Mouse (Mus musculus) thymus, adult 2 months (tissue): ENCODE results near the gene Tubgcp2. TPM values are rescaled to one million over a fixed set of nuclear protein-coding genes. Genes with fewer than 3 reads are reported as not detected.

Experiments
- DNase-seq: peaks from one replicate; pipeline ENCODE4 v3.0.0; 2021
- H3K27ac ChIP-seq: fragments of 200-500 bp; 2 replicates; pipeline ENCODE4 v1.5.1; 2012; ENCODE audit warnings: low read length, control low read depth; ENCODE audit not compliant: control insufficient read depth, insufficient read depth
- H3K27me3 ChIP-seq: fragments of 200-500 bp; 2 replicates; pipeline ENCODE4 v1.6.1; 2012; ENCODE audit warnings: mild to moderate bottlenecking, low read length, moderate library complexity, mixed read lengths; ENCODE audit not compliant: control insufficient read depth, insufficient read depth
- H3K36me3 ChIP-seq: fragments of 200-500 bp; 2 replicates; pipeline ENCODE4 v1.6.1; 2012; ENCODE audit warnings: mild to moderate bottlenecking, low read length, moderate library complexity; ENCODE audit not compliant: control insufficient read depth, insufficient read depth
- H3K4me1 ChIP-seq: fragments of 200-500 bp; replicated peaks from 2 replicates; pipeline ENCODE4 v1.6.1; 2012; ENCODE audit warnings: low read length; ENCODE audit not compliant: control insufficient read depth, insufficient read depth
- H3K4me3 ChIP-seq: fragments of 200-500 bp; 2 replicates; pipeline ENCODE4 v1.5.1; 2012; ENCODE audit warnings: mild to moderate bottlenecking, low read length, control low read depth, moderate library complexity; ENCODE audit not compliant: control insufficient read depth, insufficient read depth
- CTCF ChIP-seq: fragments of 200-500 bp; IDR thresholded peaks from 2 replicates; pipeline ENCODE4 v1.5.1; 2012; ENCODE audit warnings: mild to moderate bottlenecking, control low read depth, low read length, moderate library complexity, borderline replicate concordance; ENCODE audit not compliant: control insufficient read depth, poor library complexity, insufficient read depth; ENCODE audit errors: extremely low read depth
- POLR2A ChIP-seq: fragments of 200-500 bp; IDR thresholded peaks from 2 replicates; pipeline ENCODE4 v1.6.1; 2012; ENCODE audit warnings: mild to moderate bottlenecking, low read length, control low read depth, moderate library complexity; ENCODE audit not compliant: control insufficient read depth, poor library complexity, insufficient read depth; ENCODE audit errors: extremely low read depth
- WGBS: fragments of 180-500 bp; shearing (Covaris S2); methylation state at CpG from one replicate; pipeline ENCODE4 v1.1.7; 2018; 5-methylcytosine and 5-hydroxymethylcytosine counted together
- polyA plus RNA-seq: library from polyadenylated mRNA; depleted of rRNA; stranded (reverse); fragments of >200 nt; gene quantifications from 2 replicates; pipeline ENCODE4 v1.2.3, GENCODE M21; 2012

Gene Tubgcp2
- polyA plus RNA-seq, 1 experiment, result 39.7 TPM

GRCm38 (mm10) chr7:140060936-140061831, 24.7 kb upstream of the Tubgcp2 start:
- Histone ChIP-seq H3K4me1 (0 out of 2 replicates have a peak, but pooled peaks cover 5% of the 10 kb centered on the region), H3K4me3 (no peak overlapping the region), H3K27ac (no peak overlapping the region), H3K27me3 (peaks cover 28% of the 10 kb centered on the region; the same call in 1 of the 2 replicates), H3K36me3 (no peaks in the 10 kb centered on the region)
- TF ChIP-seq CTCF (no peak), POLR2A (no peak)
- no peak for DNase-seq
- 5% methylated on average over 47 of the region's 47 CpGs for WGBS

GRCm38 (mm10) chr7:140059601-140060000, 23.1 kb upstream of the Tubgcp2 start:
- no peak for TF ChIP-seq CTCF
- no peak for TF ChIP-seq POLR2A
- peaks cover 31% of the 10 kb centered on the region for H3K27me3 ChIP-seq
- 76% methylated on average over 4 of the region's 4 CpGs for WGBS

DNA sequence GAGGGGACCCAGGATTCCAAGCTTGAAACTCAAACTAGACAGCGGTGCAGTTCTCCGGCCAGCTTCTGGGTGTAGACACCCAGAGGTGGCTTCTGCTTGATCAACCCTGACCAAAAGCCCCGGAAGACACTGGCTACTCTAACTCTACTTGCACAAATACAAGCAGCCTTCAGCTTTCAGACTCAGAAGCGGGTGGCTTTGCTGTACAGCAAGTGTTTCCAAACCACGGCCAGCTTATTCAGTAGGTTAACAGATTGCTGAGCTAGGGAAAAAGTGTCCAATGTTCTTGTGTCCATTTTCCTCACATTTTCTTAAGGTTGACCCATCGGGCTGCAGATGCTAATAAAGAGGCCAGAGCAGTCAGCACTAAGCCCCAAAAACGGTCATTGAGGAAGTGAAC, 22.1 kb upstream of the Tubgcp2 start:
- Histone ChIP-seq H3K4me3 (no peak overlapping the region), H3K4me1 (0 out of 2 replicates have a peak, but pooled peaks cover 5% of the 10 kb centered on the region), H3K27me3 (peaks cover 31% of the 10 kb centered on the region), H3K36me3 (no peaks in the 10 kb centered on the region), H3K27ac (no peak overlapping the region)
- DNase-seq, result no peak
- TF ChIP-seq CTCF (no peak), POLR2A (no peak)
- 41% methylated on average over 7 of the region's 7 CpGs for WGBS

More at GRCm38 (mm10) chr7:140059601-140060000, 23.1 kb upstream of the Tubgcp2 start:
- 0 out of 2 replicates have a peak, but pooled peaks cover 5% of the 10 kb centered on the region for H3K4me1 ChIP-seq
- no peak overlapping the region for H3K27ac ChIP-seq
- no peaks in the 10 kb centered on the region for H3K36me3 ChIP-seq
- no peak overlapping the region for H3K4me3 ChIP-seq
- no peak for DNase-seq

DNA sequence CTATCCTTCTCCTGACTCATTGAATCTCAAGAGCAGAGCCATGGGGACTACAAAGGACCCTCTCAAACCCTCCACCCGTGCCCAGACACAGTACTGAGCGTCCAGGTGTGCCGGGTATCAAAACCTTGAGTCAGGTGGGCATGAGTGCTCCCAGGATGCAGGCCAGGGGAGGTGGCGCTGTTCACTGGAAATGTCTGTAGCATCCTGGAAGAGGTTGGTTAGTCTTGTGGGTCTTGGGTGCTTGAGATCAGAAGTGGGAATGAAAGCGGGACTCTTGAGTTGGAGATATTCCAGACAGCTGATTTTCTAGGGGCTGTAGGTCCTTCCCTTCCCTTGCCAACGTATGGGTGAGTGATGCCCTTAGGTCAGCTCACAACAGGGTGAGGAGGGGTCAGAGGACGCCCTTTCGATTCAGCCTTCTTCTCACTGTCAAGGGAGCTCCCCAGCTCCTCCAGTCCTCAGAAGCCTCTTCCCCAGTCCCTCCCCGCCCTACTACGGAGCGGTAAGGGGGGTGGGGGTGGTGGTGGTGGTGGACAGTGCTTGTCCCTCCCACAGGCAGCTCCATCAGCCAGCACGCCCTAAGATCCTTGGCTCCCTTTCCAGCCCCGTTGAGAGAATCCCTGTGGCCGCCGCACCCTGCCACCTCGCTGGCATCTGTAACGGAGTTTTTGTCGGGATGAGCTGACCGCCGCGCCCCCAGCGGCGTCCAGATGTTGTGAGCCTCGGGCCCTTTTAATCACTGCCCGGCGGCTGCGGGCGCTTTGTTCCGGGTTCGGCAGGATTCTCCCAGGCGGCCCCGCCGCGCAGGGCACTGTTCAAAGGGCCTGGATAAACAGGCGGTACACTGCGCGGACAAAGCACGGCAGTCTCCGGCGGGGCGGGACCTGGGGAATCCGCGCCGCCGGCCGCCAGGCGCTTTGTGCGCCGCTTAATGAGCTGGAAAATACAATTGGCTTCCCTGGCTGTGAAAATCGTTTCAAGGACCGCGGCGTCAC, 21.2 kb upstream of the Tubgcp2 start:
- DNase-seq, result no peak
- Histone ChIP-seq H3K4me3 (no peak overlapping the region), H3K27ac (no peak overlapping the region), H3K27me3 (peaks cover 31% of the 10 kb centered on the region), H3K36me3 (no peaks in the 10 kb centered on the region), H3K4me1 (0 out of 2 replicates have a peak, but pooled peaks cover 5% of the 10 kb centered on the region)
- TF ChIP-seq CTCF (no peak), POLR2A (no peak)
- 9% methylated on average over 53 of the region's 53 CpGs for WGBS

DNA sequence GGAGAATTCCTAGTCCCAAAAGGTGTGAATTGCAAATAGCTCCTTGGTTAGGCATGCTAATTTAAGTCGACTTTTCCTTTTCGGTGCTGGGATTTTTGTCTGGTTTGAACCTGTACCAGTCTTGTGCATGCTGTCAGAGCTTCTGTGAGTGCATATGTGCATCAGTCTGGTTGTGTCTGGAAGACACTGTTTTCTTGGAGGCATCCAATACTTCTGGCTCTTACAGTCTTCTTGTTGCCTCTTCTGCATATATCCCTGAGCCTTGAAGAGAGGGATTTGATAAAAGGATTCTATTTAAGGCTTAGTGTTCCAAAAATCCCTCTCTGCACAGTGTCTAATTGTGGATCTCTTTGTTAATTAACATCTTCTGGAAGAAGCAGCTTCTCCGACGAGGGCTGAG, 17.7 kb upstream of the Tubgcp2 start:
- peaks cover 18% of the 10 kb centered on the region for H3K27me3 ChIP-seq
- TF ChIP-seq POLR2A, result no peak
- no peak for TF ChIP-seq CTCF
- H3K36me3 ChIP-seq, result no peaks in the 10 kb centered on the region
- H3K27ac ChIP-seq, result no peak overlapping the region
- 88% methylated on average over 4 of the region's 4 CpGs for WGBS
- no peak for DNase-seq
- H3K4me3 ChIP-seq, result no peak overlapping the region
- peaks cover 7% of the 10 kb centered on the region; the same call in 1 of the 2 replicates for H3K4me1 ChIP-seq

DNA sequence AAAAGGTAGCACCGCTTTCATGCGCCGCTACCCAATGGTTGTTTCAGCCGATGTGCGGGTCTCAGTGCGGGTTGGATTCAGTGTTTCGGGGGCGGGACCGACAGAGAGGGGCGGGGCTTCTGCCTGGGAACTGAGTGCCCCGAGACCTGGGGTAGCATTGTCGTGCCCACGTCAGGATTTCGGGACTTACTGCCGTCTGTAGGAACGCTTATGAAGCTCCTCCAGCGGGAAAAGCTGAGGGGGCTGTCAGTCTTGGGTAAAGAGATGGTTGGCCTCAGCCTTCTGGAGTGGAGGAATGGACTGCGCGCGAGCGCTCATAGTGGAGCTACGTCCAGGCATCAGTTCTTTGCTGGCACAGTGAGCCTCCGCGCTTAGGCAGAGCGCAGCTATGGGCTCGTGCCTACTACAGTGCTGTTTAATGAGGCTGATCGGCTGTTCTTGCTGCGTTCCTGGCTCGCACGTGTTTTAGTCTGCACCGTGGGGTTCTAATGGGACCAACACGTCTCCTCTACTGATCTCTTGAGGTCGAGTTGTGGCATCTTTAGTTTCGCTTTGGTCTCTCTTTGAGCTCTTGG, 12.7 kb upstream of the Tubgcp2 start:
- DNase-seq, result peak; percentile 16
- peak overlapping the region; percentile 26 for H3K4me3 ChIP-seq

More for the DNA sequence above, 12.7 kb upstream of the Tubgcp2 start:
- WGBS, result 2% methylated on average over 34 of the region's 34 CpGs
- no peak for TF ChIP-seq POLR2A
- TF ChIP-seq CTCF, result no peak
- Histone ChIP-seq H3K4me1 (peaks cover 23% of the 10 kb centered on the region), H3K27ac (no peak overlapping the region), H3K36me3 (no peaks in the 10 kb centered on the region), H3K27me3 (peaks cover 21% of the 10 kb centered on the region)
